Mouse (Mus musculus) embryonic fibroblast, embryonic 13.5 days (primary cell): Measurements from ENCODE around the gene Nup50.

Experiments
- CTCF ChIP-seq: IDR thresholded peaks from 2 replicates; pipeline ENCODE4 v1.5.1; 2011; ENCODE audit warnings: mild to moderate bottlenecking, control low read depth, low read length, moderate library complexity, borderline replicate concordance; ENCODE audit not compliant: insufficient read depth
- POLR2A ChIP-seq: IDR thresholded peaks from 2 replicates; pipeline ENCODE4 v1.6.1; 2011; ENCODE audit warnings: low read depth, mild to moderate bottlenecking, control low read depth, low read length, moderate library complexity

GRCm38 (mm10) chr15:84962518-84962917, 39.3 kb downstream of the Nup50 start:
- TF ChIP-seq CTCF (no peak), POLR2A (no peak)
